Mouse (Mus musculus) heart, adult 9 months (tissue): ENCODE measurements around the gene Mgp.
"Not testable (repeated sequence)": the region's sequence is repeated elsewhere in the genome, so short reads cannot be mapped to it uniquely, and the experiment has no call there.

Source experiments
- DNase-seq, 2 experiments: peaks; one replicate each; pipeline ENCODE4 v3.0.0; 2022; ENCODE audit warnings: low spot score in 2 of 2

The Mgp gene

DNA sequence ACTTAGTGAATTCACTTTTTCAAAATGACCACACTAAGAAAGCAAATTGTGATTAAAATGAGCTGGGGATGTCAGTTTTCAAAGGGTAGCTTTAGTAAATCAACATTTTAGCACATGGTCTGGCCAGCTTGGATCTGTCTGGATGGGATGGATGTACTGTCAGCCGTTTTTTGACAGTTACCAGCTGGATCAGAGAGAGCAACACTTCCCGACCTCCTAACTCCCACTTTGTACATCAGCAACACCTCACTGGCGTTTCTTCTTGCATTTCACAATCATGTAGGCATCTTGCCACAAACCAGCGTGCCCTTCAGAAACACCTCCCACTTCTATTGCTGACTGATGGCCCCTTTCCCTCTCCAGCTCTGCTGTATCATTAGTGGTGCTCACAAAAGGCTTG, 22.6 kb upstream of the Mgp start:
- peak in 1 of 2 experiments; percentile 63 for DNase-seq

GRCm38 (mm10) chr6:136897789-136898188, 22.2 kb upstream of the Mgp start:
- DNase-seq, result peak in 1 of 2 experiments; percentile 71

GRCm38 (mm10) chr6:136894532-136895339, 19.1 kb upstream of the Mgp start:
- peak; percentile 66 to 75 for DNase-seq

GRCm38 (mm10) chr6:136892002-136892401, 16.4 kb upstream of the Mgp start:
- no peak for DNase-seq

GRCm38 (mm10) chr6:136889554-136889953, 13.9 kb upstream of the Mgp start:
- DNase-seq, result no peak

GRCm38 (mm10) chr6:136889067-136889466, 13.4 kb upstream of the Mgp start:
- no peak for DNase-seq

DNA sequence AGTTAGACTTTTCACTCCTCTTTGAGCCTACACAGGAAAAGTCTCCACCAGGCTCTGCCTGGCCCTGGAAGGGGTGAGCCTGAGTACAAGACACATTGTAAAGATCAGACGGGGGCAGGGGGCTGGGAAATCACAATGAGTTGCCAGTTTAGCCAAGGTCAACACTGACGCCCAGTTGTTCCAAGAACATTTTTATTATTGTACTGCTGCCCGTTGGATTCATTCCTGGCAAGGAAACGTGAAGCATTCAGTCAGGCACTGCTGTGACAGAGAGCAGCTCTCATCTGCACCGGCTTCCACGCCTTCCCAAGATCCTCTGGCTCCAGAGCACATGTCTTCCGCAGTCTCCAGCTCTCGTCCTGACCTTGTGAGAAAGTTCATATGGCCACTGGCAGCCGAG, 12.2 kb upstream of the Mgp start:
- DNase-seq, result peak; percentile 92

DNA sequence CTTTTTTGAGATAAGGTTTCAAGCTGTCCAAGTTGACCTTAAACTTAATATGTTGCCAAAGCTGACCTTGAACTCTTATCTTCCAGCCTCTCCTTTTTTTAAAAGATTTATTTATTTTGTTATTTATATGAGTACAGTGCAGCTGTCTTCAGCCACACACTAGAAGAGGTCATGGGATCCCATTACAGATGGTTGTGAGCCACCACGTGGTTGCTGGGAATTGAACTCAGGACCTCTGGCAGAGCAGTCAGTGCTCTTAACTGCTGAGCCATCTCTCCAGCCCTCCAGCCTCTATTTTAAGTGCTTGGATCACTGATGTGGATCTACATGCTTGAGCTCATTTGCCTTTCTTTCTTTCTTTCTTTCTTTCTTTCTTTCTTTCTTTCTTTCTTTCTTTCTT, 9.1 kb upstream of the Mgp start:
- DNase-seq, result not testable (repeated sequence)

DNA sequence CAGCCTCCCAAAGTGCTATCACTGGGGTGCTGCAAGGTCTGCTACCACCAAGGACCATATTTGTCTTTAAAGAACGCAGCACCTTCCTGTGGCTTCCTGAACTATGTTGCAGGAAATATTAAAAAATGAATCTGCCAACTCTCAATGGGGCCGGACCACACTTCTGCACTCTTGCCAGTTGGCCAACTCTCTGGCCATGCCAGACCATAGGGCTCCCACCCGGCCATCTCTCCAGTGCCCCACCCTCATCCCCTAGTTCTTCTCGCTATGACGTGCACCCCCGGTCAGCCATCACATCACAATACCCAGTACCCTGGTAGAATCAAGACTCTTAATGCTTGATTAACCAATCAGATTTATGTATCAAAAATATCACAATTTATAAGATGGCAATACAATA, 8.3 kb upstream of the Mgp start:
- no peak for DNase-seq

- DNase-seq, result no peak
These were observed 7.8 kb upstream of the Mgp start for GRCm38 (mm10) chr6:136883431-136883915.

GRCm38 (mm10) chr6:136881678-136882077, 6.1 kb upstream of the Mgp start:
- DNase-seq, result no peak

DNA sequence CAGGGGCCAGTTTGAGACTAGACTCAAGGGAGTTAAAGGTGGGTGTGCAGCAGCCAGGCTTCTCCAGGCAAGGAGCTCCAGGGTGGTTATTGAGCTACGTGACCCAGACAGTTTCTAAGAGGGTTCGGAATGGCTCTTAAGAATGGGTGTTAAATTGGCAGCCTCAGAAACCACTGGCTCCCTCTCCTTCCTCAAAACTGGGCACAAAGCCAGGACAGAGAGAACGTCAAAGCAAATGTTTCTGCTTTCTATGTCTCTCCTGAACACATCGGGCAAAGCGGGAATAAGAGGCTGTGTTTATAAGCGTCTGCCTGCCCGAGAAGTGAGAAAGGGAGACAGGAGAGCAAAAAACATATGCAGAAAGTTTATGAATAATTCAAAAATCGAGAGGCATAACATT, 1.0 kb downstream of the Mgp start:
- no peak for DNase-seq

- DNase-seq, result no peak
These were observed 6.7 kb downstream of the Mgp start for GRCm38 (mm10) chr6:136868921-136869320.

DNA sequence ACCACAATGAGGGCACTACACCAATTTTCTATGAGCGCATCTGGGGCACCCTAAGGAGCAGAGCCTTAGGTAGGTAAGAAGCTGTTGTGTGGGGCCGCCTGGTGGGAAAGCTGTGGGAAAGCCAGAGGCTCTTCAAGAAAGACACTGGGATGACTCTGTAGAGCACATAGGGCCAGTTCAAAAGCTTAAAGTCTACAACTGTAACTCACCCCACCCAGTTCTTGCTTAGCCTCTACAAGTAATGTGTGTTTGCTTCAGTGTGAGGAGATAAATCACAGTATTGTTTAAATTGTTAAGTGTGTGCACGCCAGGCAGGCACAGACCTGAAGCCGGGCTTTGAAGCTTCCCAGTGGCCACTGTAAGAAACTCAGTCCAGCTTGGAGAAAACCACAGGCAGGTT, 9.5 kb downstream of the Mgp start:
- DNase-seq, result no peak

GRCm38 (mm10) chr6:136865360-136865759, 10.3 kb downstream of the Mgp start:
- no peak for DNase-seq

GRCm38 (mm10) chr6:136861020-136861419, 14.6 kb downstream of the Mgp start:
- DNase-seq, result peak in 1 of 2 experiments; percentile 54

- no peak for DNase-seq
These were observed 17.2 kb downstream of the Mgp start for GRCm38 (mm10) chr6:136858420-136858819.

DNA sequence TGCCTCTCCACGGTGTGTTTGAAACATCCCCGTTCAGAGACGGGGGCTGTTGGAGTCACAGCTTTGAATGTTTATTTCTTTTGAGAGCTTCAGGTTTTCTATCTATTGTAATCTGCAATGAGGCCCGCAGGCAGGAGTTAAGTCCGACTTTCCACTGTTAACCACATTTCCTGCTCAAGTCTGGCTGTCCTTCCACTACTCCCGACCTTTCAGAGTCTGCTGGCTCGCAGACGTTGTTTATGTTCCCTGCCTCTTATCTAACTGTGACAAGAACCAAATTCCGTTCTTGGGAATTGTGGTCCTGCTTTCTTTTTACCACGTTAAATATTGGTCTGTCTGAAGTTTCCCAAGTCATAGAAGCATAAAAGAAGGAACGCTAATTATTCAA, 17.8 kb downstream of the Mgp start:
- DNase-seq, result peak; percentile 70 to 81

DNA sequence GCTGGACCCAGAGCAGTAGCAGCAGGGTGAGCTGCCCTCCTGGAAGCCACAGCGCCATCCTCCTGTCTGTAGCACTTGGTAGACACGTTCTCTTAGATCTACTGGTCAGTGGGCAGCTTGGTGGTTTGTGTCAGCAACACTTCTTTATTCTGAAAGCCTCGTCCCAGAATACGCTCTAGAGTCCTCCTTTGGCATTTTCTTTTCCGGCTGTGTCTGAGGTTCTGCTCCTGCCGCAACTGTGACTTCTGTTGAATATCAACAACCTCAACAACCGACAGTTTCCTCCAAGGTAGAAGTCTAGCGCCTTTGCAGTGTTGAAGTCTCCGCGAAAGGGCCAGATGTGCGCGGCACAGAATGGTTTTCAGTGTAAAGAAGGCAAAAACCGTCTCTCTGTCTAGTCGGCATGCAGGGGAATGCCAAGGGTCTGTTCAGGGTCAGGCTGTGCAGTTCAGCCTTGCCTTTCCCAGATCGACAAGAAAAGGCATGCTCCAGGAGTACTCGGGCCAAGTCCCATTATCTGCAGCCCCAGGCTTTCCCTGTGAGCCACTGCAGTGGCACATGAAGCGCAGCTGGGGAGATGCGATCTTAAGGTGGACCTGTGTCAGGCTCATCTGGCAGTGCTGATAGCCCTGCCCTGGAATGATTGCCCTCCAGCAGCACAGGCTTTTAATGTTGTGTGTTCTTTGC, 18.3 kb downstream of the Mgp start, which contains the start of gene Art4:
Gene Art4 (minus strand): TSS at position 548 of the 687 bp plus-strand sequence.
- DNase-seq, result peak; percentile 49 to 52

- peak in 1 of 2 experiments; percentile 49 for DNase-seq
These were observed 19.5 kb downstream of the Mgp start for GRCm38 (mm10) chr6:136856071-136856636.

DNA sequence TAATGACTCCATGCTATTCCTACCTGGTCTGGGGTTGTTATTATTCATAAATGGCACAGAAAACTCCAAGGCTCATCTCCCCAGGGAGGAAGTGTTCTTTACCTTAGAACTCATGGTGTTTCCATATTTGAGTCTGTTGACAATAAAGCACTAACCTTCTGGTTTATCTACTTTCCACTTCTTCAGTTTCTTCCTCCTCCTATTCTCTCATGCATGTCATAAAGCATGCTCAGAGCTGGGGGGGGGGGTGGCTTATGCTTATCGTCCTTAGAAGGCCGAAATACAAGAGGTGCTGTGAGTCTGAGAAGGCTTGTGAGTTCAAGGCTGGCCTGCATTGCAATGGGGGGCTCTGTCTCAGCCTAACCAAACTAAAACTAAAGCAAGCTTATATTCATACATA, 20.4 kb downstream of the Mgp start:
- no peak for DNase-seq

DNA sequence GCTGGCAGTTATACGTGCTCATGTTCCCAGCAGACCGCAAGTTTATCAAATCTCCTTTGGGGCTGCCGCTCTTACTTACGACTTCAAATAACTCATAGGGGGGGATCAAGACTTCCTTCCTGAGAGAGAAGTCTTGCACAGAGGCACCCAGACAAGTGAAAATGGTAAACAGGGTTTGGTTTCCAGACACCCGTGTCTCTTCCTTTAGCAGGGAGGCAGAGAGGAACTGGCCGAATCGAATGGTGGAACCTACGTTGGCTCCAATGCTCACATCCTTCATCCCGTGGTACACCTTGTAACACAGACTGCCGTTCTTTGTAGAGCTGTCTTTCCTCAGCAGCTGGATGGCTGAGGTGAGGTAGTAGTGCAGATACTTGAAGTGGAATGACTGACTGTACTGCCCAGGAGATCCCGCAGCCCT, 21.3 kb downstream of the Mgp start:
- no peak for DNase-seq

DNA sequence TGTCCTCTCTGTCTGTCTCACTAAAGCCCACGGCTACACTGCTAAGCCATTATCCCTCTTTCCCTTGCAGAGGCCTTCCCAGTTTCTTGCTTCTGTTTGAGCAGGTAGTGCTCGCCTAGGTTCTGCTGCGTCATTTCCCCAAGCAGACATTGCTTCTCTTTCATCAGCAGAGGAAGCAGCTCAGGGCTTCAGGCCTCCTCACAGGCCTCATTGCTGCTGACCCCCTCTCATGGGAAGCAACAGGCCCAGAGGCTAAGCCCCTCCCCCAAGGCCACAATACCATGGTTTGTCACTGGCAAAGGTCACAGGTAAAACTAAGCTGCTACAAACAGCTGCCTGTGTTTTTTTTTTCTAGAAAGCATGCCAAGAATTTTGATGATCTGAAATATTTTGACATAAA, 22.9 kb downstream of the Mgp start:
- no peak for DNase-seq
